11 mouse cellular contexts compared by ENCODE assay signal in the genomic region with DNA sequence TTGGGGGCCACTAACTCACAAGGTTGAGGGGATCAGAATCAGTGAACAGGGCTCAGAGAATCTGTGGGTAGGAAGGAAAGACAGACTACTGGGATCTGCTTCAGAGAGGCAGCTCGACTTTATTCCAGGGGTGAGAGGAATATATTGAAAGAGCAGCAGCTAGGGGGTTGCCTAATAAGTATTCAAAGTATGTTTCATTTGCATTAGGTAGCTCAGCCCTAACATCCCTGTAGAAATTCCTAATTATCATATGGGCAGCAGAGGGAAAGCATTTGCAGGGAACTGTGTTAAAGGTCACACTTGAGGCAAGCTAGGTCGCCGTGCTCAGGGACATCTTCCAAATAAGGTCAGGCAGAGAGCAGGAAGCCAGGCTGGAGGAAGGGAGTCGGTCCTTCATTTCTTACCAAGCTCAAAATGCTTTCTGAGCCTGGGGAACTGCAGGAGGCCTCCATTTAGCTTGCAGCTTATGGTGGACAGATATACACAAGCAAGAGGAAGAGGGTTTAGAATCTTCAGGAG.
DNase-seq lines count a peak whose midpoint lies in the region; ATAC-seq lines count a peak whose summit lies in the region.
"Had no signal": no experiment of that assay in that cellular context is flagged by ENCODE, and none has a peak within 500 bp of the region (broad histone marks: within the 10 kb centered on the region; RNA-seq: fewer than 3 reads in every experiment).

No protein-coding gene starts in this region.

- no peak for ATAC-seq in kidney, embryonic 16.5 days (ENCODE audit: low FRiP score, low TSS enrichment)
- no peak for ATAC-seq in activated CD4-positive, CD25-positive, alpha-beta regulatory T cell, adult 4 months
- ATAC-seq: forebrain, embryonic 13.5 days; inflammation-experienced regulatory T-cells, adult 6 months had no signal

- intact Hi-C loops in heart, postnatal 14 days (cut with DNase I): no loop called here

- 23% methylated on average over 4 of the region's 4 CpGs for WGBS in kidney, embryonic 16.5 days

- H3K27me3 ChIP-seq in kidney, embryonic 16.5 days (ENCODE audit: insufficient read depth, low read length): no peaks in the 10 kb centered on the region
- H3K27me3 ChIP-seq: forebrain, embryonic 13.5 days had no signal

- no peak overlapping the region for H3K9ac ChIP-seq in kidney, embryonic 16.5 days (replicated peaks; ENCODE audit: low read length)
- H3K9ac ChIP-seq: forebrain, embryonic 13.5 days had no signal

- no peaks in the 10 kb centered on the region for H3K9me3 ChIP-seq in kidney, embryonic 16.5 days (ENCODE audit: low read length)
- H3K9me3 ChIP-seq: forebrain, embryonic 13.5 days had no signal

- peak; percentile 12 for DNase-seq in kidney, adult 9 months
- peak; percentile 7 for DNase-seq in MN1 (ENCODE audit: low spot score)
- peak; percentile 29 for DNase-seq in embryo, embryonic 11 days
- peak; percentile 31 to 56 for DNase-seq in heart, postnatal 14 days
- DNase-seq in right cerebral cortex, postnatal 14 days: no peak
- no peak for DNase-seq in gastrocnemius, adult 8-10 months (ENCODE audit: low spot score in 2 of 2)
- DNase-seq: cerebellum, postnatal 25 days had no signal

- H3K27ac ChIP-seq in kidney, embryonic 16.5 days (ENCODE audit: low read length): no peak overlapping the region
- H3K27ac ChIP-seq: forebrain, embryonic 13.5 days had no signal

- no peak overlapping the region for H3K4me3 ChIP-seq in kidney, embryonic 16.5 days (ENCODE audit: low read length)
- H3K4me3 ChIP-seq: forebrain, embryonic 13.5 days had no signal

- H3K36me3 ChIP-seq in kidney, embryonic 16.5 days (ENCODE audit: insufficient read depth, low read length): no peaks in the 10 kb centered on the region

- H3K4me2 ChIP-seq in kidney, embryonic 16.5 days (replicated peaks; ENCODE audit: low read depth, low read length): no peak overlapping the region
- H3K4me2 ChIP-seq: forebrain, embryonic 13.5 days had no signal

- peaks cover 5% of the 10 kb centered on the region; the same call in 1 of the 2 replicates for H3K4me1 ChIP-seq in kidney, embryonic 16.5 days (ENCODE audit: insufficient read depth, low read length)
- H3K4me1 ChIP-seq: forebrain, embryonic 13.5 days had no signal

Comparison
In these comparisons a context has a peak if more than half of its experiments do, and no peak if none do; other contexts are left out.
1. DNase-seq: peak in kidney, adult 9 months (single experiment), MN1 (single experiment), embryo, embryonic 11 days (single experiment) and heart, postnatal 14 days (2 of 2); none in right cerebral cortex, postnatal 14 days (single experiment) and gastrocnemius, adult 8-10 months (0 of 2).